In genomic region chr9:77607295-77607694, GRCm38 (mm10) we compare ENCODE assay signal across 18 mouse cellular contexts. TPM values are rescaled to one million over a fixed set of nuclear protein-coding genes. Genes with fewer than 3 reads are reported as not detected.
A peak's percentile ranks its signal among the peaks of the same experiment; 100 is the strongest.
DNase-seq lines count a peak whose midpoint lies in the region; ATAC-seq lines count a peak whose summit lies in the region.
"Had no signal": no experiment of that assay in that cellular context is flagged by ENCODE, and none has a peak within 500 bp of the region (broad histone marks: within the 10 kb centered on the region; RNA-seq: fewer than 3 reads in every experiment).

No protein-coding gene starts in this region.

- intact Hi-C loops in heart, postnatal 36 days (cut with DNase I) = no loop called here
- intact Hi-C loops in left cerebral cortex, postnatal 14 days (cut with DNase I) = loop anchor here (10.0 kb wide), 2 partner anchors 202 to 428 kb away; no protein-coding TSS in a partner anchor

- ATAC-seq in common myeloid progenitor, adult 5-6 weeks (replicated peaks; ENCODE audit: low read depth, poor library complexity, severe bottlenecking) = peak; percentile 87
- no peak for ATAC-seq in cerebellum, adult (ENCODE audit: insufficient number of reproducible peaks, low FRiP score, low TSS enrichment)
- ATAC-seq: activated CD4-positive, CD25-positive, alpha-beta regulatory T cell, adult 4 months; intestine, embryonic 16.5 days had no signal

- peak; percentile 35 for DNase-seq in heart, adult 11 months
- DNase-seq in heart, postnatal 36 days = no peak
- peak; percentile 15 for DNase-seq in thymus, postnatal 25 days
- no peak for DNase-seq in thymus, postnatal 10 days (ENCODE audit: low spot score in 2 of 2)
- peak; percentile 53 for DNase-seq in naive thymus-derived CD4-positive, alpha-beta T cell, adult 2 months (ENCODE audit: low read depth)
- no peak for DNase-seq in left cerebral cortex, postnatal 14 days (ENCODE audit: low spot score in 2 of 2)
- DNase-seq: adrenal gland, adult 8-10 months; cerebellum, adult 18-20 months; cerebellum, adult 9-10 months; gastrocnemius, adult 2 months; gastrocnemius, postnatal 25 days; heart, adult 2 months; kidney, adult 18-20 months had no signal

RNA-seq across cellular contexts. Expression of gene Klhl31, which starts 29.0 kb away (rescaled TPM):
- 100 to 1,000 TPM; 133 to 143 TPM for total RNA-seq in heart, postnatal 36 days (2021)
- total RNA-seq in common myeloid progenitor, adult 5-6 weeks (2017) = not detected in 2 replicates
- under 1 TPM in 1 of 2 experiments, not detected in 1; 0.04 TPM for total RNA-seq in left cerebral cortex, postnatal 14 days (2021)
- total RNA-seq: MEL had no signal

Comparison
In these comparisons a context has a peak if more than half of its experiments do, and no peak if none do; other contexts are left out.
1. DNase-seq: peak in heart, adult 11 months (single experiment), thymus, postnatal 25 days (single experiment) and naive thymus-derived CD4-positive, alpha-beta T cell, adult 2 months (single experiment); none in heart, postnatal 36 days (0 of 2), thymus, postnatal 10 days (0 of 2) and left cerebral cortex, postnatal 14 days (0 of 2).
2. RNA of gene Klhl31, which starts 29.0 kb away (total RNA-seq): 133 to 143 TPM in heart, postnatal 36 days; 0.04 TPM in left cerebral cortex, postnatal 14 days and not detected in common myeloid progenitor, adult 5-6 weeks; every median in the first group is over 100 times any median in the second.